Mouse (Mus musculus) C2C12 (cell line): Measurements from ENCODE around the gene Etnk2.

Experiments used
- CEBPB ChIP-seq: IDR thresholded peaks from one replicate; pipeline ENCODE4 v1.6.1; 2011; ENCODE audit warnings: low read depth, mild to moderate bottlenecking, control low read depth, moderate library complexity
- CTCF ChIP-seq: IDR thresholded peaks from one replicate; pipeline ENCODE4 v1.5.1; 2011; ENCODE audit not compliant: control insufficient read depth, insufficient read depth, insufficient read length
- MYOD1 ChIP-seq: IDR thresholded peaks from one replicate; pipeline ENCODE4 v1.6.1; 2011; ENCODE audit warnings: low read depth; ENCODE audit not compliant: control insufficient read depth, insufficient read length
- MYOG ChIP-seq: IDR thresholded peaks from one replicate; pipeline ENCODE4 v1.6.1; 2011; ENCODE audit not compliant: control insufficient read depth, insufficient read length; ENCODE audit errors: extremely low read depth
- USF1 ChIP-seq: IDR thresholded peaks from one replicate; pipeline ENCODE4 v1.6.1; 2011; ENCODE audit warnings: low read depth, mild to moderate bottlenecking, control low read depth, moderate library complexity

- TF ChIP-seq CTCF (no peak), MYOG (no peak), CEBPB (no peak), USF1 (no peak), MYOD1 (no peak)
These were observed 15.5 kb upstream of the Etnk2 start for GRCm38 (mm10) chr1:133347693-133348520.
